Mouse (Mus musculus): ENCODE measurements around the gene Inafm1.

GRCm38 (mm10) chr7:16319216-16319615 is 45.8 kb upstream of the Inafm1 start:
- TF ChIP-seq CTCF (IDR thresholded peaks at IDR 0.05; ENCODE audit: low read depth, low read length) (no peak), GATA2 (IDR thresholded peaks at IDR 0.05; ENCODE audit: borderline replicate concordance, low read depth, low read length) (no peak), GATA1 (IDR thresholded peaks at IDR 0.05; ENCODE audit: borderline replicate concordance, low read length) (no peak)

All from G1E (cell line).